Mouse (Mus musculus) 3134 (cell line): ENCODE measurements at regions not wholly inside any gene's neighbourhood (a gene's known extent, or its start where the extent isn't known, plus 50 kb on each side); places are given as distances from the start of the nearest gene placed in this dataset.
A peak's percentile ranks its signal among the peaks of the same experiment; 100 is the strongest.

Source experiments
- DNase-seq: peaks from one replicate; pipeline ENCODE4 v3.0.0-alpha.2; 2011; ENCODE audit warnings: low spot score; ENCODE audit not compliant: insufficient read length; ENCODE audit errors: extremely low read depth

- DNase-seq, result no peak
Measured at GRCm38 (mm10) chr4:53322484-53322883, 117.7 kb upstream of the Slc44a1 start.

GRCm38 (mm10) chr4:53320735-53321449 lies 119.3 kb upstream of the Slc44a1 start:
- no peak for DNase-seq

- no peak for DNase-seq
Measured at GRCm38 (mm10) chr4:53319051-53319450, 121.2 kb upstream of the Slc44a1 start.

GRCm38 (mm10) chr4:53318181-53318580 lies 122.0 kb upstream of the Slc44a1 start:
- no peak for DNase-seq

GRCm38 (mm10) chr4:53317453-53317824 lies 122.8 kb upstream of the Slc44a1 start:
- DNase-seq, result no peak

GRCm38 (mm10) chr4:53316796-53317452 lies 123.3 kb upstream of the Slc44a1 start:
- peak; percentile 11 for DNase-seq

GRCm38 (mm10) chr4:53315876-53316762 lies 124.1 kb upstream of the Slc44a1 start:
- no peak for DNase-seq

- no peak for DNase-seq
Measured at GRCm38 (mm10) chr4:53315121-53315875, 124.9 kb upstream of the Slc44a1 start.

GRCm38 (mm10) chr4:53314076-53314475 lies 126.1 kb upstream of the Slc44a1 start:
- DNase-seq, result no peak

- no peak for DNase-seq
Measured at GRCm38 (mm10) chr4:53307121-53307520, 133.1 kb upstream of the Slc44a1 start.

GRCm38 (mm10) chr4:53304782-53305385 lies 135.3 kb upstream of the Slc44a1 start:
- DNase-seq, result no peak

GRCm38 (mm10) chr4:53304290-53304654 lies 135.9 kb upstream of the Slc44a1 start:
- DNase-seq, result no peak

GRCm38 (mm10) chr4:53303621-53304289 lies 136.5 kb upstream of the Slc44a1 start:
- DNase-seq, result no peak

GRCm38 (mm10) chr4:53297975-53298374 lies 138.3 kb upstream of the Abca1 start:
- DNase-seq, result no peak

- no peak for DNase-seq
Measured at GRCm38 (mm10) chr4:53292606-53293005, 132.9 kb upstream of the Abca1 start.

- DNase-seq, result no peak
Measured at GRCm38 (mm10) chr4:53277741-53278525, 118.2 kb upstream of the Abca1 start.

GRCm38 (mm10) chr4:53270433-53270832 lies 110.7 kb upstream of the Abca1 start:
- no peak for DNase-seq

- DNase-seq, result no peak
Measured at GRCm38 (mm10) chr4:53269999-53270398, 110.3 kb upstream of the Abca1 start.

- DNase-seq, result peak; percentile 7
Measured at GRCm38 (mm10) chr4:53269251-53269842, 109.7 kb upstream of the Abca1 start.
